Mouse (Mus musculus): ENCODE results near the gene Trub2. TPM values are rescaled to one million over a fixed set of nuclear protein-coding genes. Genes with fewer than 3 reads are reported as not detected.

Gene Trub2
- polyA plus RNA-seq (2012; rRNA removed) = 61.1 and 70.5 TPM in 2 replicates

DNA sequence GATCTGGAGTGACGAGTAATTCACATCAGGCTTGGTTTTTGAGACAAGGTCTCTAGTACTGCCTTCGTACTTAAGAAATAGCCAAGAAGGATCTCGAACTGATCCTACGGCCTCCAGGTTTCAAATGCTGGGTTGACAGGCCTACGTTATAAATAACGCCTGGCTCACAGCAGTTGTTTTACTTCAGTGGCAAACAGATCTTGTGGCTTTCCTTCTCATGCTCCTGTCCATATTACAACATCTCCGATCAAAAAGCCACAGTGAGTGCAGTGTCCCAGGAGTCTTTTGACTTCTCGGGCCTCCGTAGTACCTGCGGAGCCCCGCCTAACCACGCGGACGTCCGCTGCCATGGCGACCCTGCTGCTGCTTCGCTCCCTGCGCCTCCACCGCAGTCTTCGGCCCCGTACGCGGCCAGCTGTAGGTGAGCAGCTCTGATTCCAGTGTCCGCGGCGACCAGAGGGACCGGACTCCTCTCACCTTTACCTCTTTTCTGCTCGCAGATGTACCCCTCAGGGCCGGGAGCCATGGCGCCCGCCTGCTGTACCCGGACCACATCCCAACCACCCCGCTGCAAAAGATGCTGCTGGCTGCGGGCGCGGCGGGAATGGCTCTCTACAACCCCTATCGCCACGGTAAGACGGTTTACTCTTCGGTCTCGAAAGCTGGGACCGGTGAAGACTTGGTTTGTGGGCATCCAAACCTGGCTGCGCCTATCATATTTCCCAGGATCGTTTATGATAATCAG lies at the start of gene Trub2:
Gene Trub2 (minus strand): TSS at position 566 of the 745 bp plus-strand sequence.
- peak; percentile 88 for DNase-seq
- Histone ChIP-seq H3K4me1 (replicated peaks; ENCODE audit: control insufficient read depth, insufficient read depth, low read length) (no peaks in the 10 kb centered on the region), H3K27ac (ENCODE audit: control insufficient read depth, insufficient read depth, low read length) (peak within 1 kb of the TSS; percentile 54; the same call in 1 of the 2 replicates), H3K4me3 (ENCODE audit: control insufficient read depth, insufficient read depth, low read length) (peak within 1 kb of the TSS; percentile 100), H3K27me3 (ENCODE audit: control insufficient read depth, insufficient read depth, low read length) (no peaks in the 10 kb centered on the region), H3K36me3 (ENCODE audit: control insufficient read depth, insufficient read depth, low read length) (peaks cover 18% of the 10 kb centered on the region)
- TF ChIP-seq POLR2A (IDR thresholded peaks at IDR 0.05; ENCODE audit: control insufficient read depth, extremely low read depth, insufficient read depth, low read length, poor library complexity) (no peak), CTCF (IDR thresholded peaks at IDR 0.05; ENCODE audit: borderline replicate concordance, control insufficient read depth, extremely low read depth, insufficient read depth, low read length, poor library complexity) (peak; percentile 36; the same call in 1 of the 2 replicates)
- under 1% methylated on average over 45 of the region's 45 CpGs for WGBS

DNA sequence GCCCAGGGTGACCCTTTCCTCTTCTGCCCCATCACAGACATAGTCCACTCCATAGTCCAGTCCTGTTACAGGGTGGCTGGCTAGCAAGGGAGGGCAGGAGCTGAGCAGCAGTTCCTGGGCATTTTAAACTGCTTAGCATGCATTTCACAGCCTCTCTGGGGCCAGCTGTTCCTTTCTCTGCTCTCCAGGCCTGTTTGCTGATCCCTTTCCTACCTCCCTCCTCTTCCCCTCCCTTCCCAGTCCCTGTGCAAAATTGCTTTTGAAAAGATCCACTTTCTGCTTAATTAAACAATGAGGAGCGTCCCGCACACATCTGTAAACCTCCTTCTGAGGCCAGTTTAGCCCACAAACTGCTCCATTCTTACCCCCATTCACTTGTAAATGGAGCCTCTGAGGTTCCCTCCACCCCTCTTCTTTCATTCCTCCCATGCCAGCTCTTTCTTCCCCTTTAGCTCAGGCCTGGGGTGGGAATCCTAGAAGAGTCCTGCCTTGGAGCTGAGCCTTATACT lies 47.1 kb upstream of the Trub2 start:
- H3K36me3 ChIP-seq (ENCODE audit: control insufficient read depth, insufficient read depth, low read length) = peaks cover 11% of the 10 kb centered on the region
- H3K4me3 ChIP-seq (ENCODE audit: control insufficient read depth, insufficient read depth, low read length) = no peak overlapping the region
- 94% methylated on average over 2 of the region's 2 CpGs for WGBS
- DNase-seq = no peak
- H3K27ac ChIP-seq (ENCODE audit: control insufficient read depth, insufficient read depth, low read length) = no peak overlapping the region
- H3K4me1 ChIP-seq (replicated peaks; ENCODE audit: control insufficient read depth, insufficient read depth, low read length) = no peaks in the 10 kb centered on the region
- no peaks in the 10 kb centered on the region for H3K27me3 ChIP-seq (ENCODE audit: control insufficient read depth, insufficient read depth, low read length)
- TF ChIP-seq CTCF (IDR thresholded peaks at IDR 0.05; ENCODE audit: borderline replicate concordance, control insufficient read depth, extremely low read depth, insufficient read depth, low read length, poor library complexity) (no peak), POLR2A (IDR thresholded peaks at IDR 0.05; ENCODE audit: control insufficient read depth, extremely low read depth, insufficient read depth, low read length, poor library complexity) (no peak)

DNA sequence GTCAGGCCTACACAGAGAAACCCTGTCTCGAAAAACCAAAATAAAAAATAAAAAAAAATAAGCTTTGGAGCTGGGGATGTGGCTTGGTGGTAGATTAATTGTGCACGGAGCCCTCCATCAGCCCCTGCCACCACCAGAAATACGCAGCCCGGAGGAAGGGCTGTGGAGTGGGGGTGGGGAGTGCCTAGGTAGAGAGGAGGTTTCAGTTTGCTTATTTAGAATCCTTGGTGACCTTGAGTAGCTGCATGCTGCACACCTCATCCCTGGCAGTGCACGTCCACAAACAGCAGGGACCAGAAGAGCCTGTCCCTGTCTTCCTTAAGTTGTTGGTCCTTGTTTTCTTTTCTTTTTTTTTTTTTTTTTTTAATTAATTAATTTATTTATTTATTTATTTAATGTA lies 45.5 kb upstream of the Trub2 start:
- no peak for TF ChIP-seq POLR2A (IDR thresholded peaks at IDR 0.05; ENCODE audit: control insufficient read depth, extremely low read depth, insufficient read depth, low read length, poor library complexity)
- Histone ChIP-seq H3K4me3 (ENCODE audit: control insufficient read depth, insufficient read depth, low read length) (no peak overlapping the region), H3K27me3 (ENCODE audit: control insufficient read depth, insufficient read depth, low read length) (no peaks in the 10 kb centered on the region), H3K4me1 (replicated peaks; ENCODE audit: control insufficient read depth, insufficient read depth, low read length) (no peaks in the 10 kb centered on the region), H3K36me3 (ENCODE audit: control insufficient read depth, insufficient read depth, low read length) (peaks cover 7% of the 10 kb centered on the region), H3K27ac (ENCODE audit: control insufficient read depth, insufficient read depth, low read length) (no peak overlapping the region)
- 97% methylated on average over 5 of the region's 5 CpGs for WGBS
- DNase-seq = no peak

DNA sequence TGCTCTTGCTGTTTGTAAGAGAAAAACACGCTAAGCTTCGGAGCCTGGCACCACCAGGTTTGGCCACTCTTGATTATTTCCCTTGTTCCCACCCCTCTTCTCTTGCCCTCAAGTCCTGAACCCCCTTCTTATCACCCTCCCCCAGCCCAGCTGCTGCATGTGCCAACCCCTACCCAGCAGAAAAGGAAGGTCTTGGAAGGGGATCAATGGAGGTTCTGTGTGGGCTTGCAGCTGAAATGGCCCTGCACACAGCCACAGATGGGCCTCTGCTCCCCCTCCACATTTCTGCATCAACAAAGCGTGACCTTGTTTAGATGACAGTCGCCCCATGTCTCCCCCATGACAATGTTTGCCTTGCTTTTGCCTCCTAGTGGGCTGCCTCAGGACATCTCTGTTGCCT lies 42.8 kb upstream of the Trub2 start:
- Histone ChIP-seq H3K4me3 (ENCODE audit: control insufficient read depth, insufficient read depth, low read length) (no peak overlapping the region), H3K27me3 (ENCODE audit: control insufficient read depth, insufficient read depth, low read length) (no peaks in the 10 kb centered on the region), H3K4me1 (replicated peaks; ENCODE audit: control insufficient read depth, insufficient read depth, low read length) (peaks cover 6% of the 10 kb centered on the region), H3K36me3 (ENCODE audit: control insufficient read depth, insufficient read depth, low read length) (peaks cover 7% of the 10 kb centered on the region), H3K27ac (ENCODE audit: control insufficient read depth, insufficient read depth, low read length) (no peak overlapping the region)
- TF ChIP-seq CTCF (IDR thresholded peaks at IDR 0.05; ENCODE audit: borderline replicate concordance, control insufficient read depth, extremely low read depth, insufficient read depth, low read length, poor library complexity) (no peak), POLR2A (IDR thresholded peaks at IDR 0.05; ENCODE audit: control insufficient read depth, extremely low read depth, insufficient read depth, low read length, poor library complexity) (no peak)
- WGBS = 97% methylated on average over 4 of the region's 4 CpGs
- DNase-seq = no peak

DNA sequence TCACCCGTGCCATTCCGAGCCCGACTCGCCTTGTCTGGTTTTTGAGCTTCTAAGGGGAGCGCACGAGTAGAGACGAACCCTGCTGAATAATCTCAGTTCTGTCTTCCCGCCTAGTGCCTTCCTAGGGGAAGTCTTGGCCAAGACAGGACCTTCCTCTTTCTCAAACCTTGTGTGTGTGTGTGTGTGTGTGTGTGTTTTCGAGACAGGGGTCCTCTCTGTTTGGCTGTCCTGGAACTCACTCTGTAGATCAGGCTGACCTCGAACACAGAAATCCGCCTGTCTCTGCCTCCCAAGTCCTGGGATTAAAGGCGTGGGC lies 39.4 kb upstream of the Trub2 start:
- no peaks in the 10 kb centered on the region for H3K36me3 ChIP-seq (ENCODE audit: control insufficient read depth, insufficient read depth, low read length)
- TF ChIP-seq CTCF (IDR thresholded peaks at IDR 0.05; ENCODE audit: borderline replicate concordance, control insufficient read depth, extremely low read depth, insufficient read depth, low read length, poor library complexity) (no peak), POLR2A (IDR thresholded peaks at IDR 0.05; ENCODE audit: control insufficient read depth, extremely low read depth, insufficient read depth, low read length, poor library complexity) (no peak)
- DNase-seq = no peak
- 3% methylated on average over 12 of the region's 12 CpGs for WGBS
- no peaks in the 10 kb centered on the region for H3K27me3 ChIP-seq (ENCODE audit: control insufficient read depth, insufficient read depth, low read length)
- H3K4me3 ChIP-seq (ENCODE audit: control insufficient read depth, insufficient read depth, low read length) = peak overlapping the region; percentile 93
- H3K4me1 ChIP-seq (replicated peaks; ENCODE audit: control insufficient read depth, insufficient read depth, low read length) = peaks cover 6% of the 10 kb centered on the region
- no peak overlapping the region for H3K27ac ChIP-seq (ENCODE audit: control insufficient read depth, insufficient read depth, low read length)

DNA sequence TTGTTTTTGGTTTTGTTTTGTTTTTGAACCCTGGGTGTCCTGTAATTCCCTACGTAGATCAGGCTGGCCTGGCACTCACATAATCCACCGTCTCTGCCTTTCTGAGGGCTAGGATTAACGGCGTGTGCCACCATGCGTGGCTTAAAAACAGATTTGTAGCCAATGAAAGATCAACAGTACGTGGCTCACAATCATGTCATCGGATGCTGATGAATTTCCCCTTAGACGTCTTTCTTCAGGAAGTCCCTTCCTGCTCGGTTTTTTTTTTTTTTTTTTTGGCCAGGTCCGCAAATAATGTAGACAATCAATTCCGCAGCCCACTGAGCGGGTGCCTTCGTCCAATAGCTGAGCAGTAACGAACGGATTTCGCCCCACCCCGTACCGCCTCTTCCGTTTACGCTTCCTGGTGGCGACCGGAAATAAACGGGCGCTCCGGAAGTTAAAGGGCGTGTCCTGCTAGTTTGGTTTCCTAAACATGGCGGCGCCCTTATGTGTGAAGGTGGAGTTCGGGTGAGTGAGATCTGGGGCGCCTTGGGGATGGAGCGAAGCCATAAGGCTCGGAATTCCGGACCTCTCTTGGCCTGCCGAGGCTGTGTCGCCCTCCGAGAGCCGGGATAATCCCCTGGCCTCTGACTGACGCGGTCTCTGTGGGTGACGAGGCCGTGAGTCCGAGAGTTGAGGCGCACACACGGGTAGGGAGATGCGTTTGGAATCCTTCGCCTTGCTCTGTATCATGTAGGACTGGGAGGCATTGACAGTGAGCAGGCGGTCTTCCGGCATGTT lies 38.8 kb upstream of the Trub2 start:
- Histone ChIP-seq H3K27ac (ENCODE audit: control insufficient read depth, insufficient read depth, low read length) (peak overlapping the region; percentile 54), H3K27me3 (ENCODE audit: control insufficient read depth, insufficient read depth, low read length) (no peaks in the 10 kb centered on the region), H3K4me3 (ENCODE audit: control insufficient read depth, insufficient read depth, low read length) (peak overlapping the region; percentile 93), H3K4me1 (replicated peaks; ENCODE audit: control insufficient read depth, insufficient read depth, low read length) (peaks cover 6% of the 10 kb centered on the region), H3K36me3 (ENCODE audit: control insufficient read depth, insufficient read depth, low read length) (no peaks in the 10 kb centered on the region)
- under 1% methylated on average over 48 of the region's 48 CpGs for WGBS
- peak; percentile 93 for DNase-seq
- TF ChIP-seq CTCF (IDR thresholded peaks at IDR 0.05; ENCODE audit: borderline replicate concordance, control insufficient read depth, extremely low read depth, insufficient read depth, low read length, poor library complexity) (0 out of 2 replicates have a peak, but pooled peaks have one; percentile 18), POLR2A (IDR thresholded peaks at IDR 0.05; ENCODE audit: control insufficient read depth, extremely low read depth, insufficient read depth, low read length, poor library complexity) (0 out of 2 replicates have a peak, but pooled peaks have one; percentile 47)

Data from thymus, adult 2 months (tissue).